Mouse (Mus musculus) layer of hippocampus, postnatal 25 days (tissue): ENCODE data around the gene Gm29427. TPM values are rescaled to one million over a fixed set of nuclear protein-coding genes. Genes with fewer than 3 reads are reported as not detected.
A peak's percentile ranks its signal among the peaks of the same experiment; 100 is the strongest.
"Not testable (repeated sequence)": the region's sequence is repeated elsewhere in the genome, so short reads cannot be mapped to it uniquely, and the experiment has no call there.

ENCODE experiments used
- DNase-seq, 2 experiments: peaks; one replicate each; pipeline ENCODE4 v3.0.0; 2022; ENCODE audit warnings: mixed read lengths in 2 of 2, low spot score in 1 of 2; ENCODE audit errors: extremely low spot score in 1 of 2
- total RNA-seq, 2 experiments: library from RNA; stranded (reverse); gene quantifications; 2 replicates each; pipeline ENCODE4 v1.2.3; 2021

The Gm29427 gene
- total RNA-seq, 2 experiments from 2014 or later, result 0.31 TPM; not detected in 1

DNA sequence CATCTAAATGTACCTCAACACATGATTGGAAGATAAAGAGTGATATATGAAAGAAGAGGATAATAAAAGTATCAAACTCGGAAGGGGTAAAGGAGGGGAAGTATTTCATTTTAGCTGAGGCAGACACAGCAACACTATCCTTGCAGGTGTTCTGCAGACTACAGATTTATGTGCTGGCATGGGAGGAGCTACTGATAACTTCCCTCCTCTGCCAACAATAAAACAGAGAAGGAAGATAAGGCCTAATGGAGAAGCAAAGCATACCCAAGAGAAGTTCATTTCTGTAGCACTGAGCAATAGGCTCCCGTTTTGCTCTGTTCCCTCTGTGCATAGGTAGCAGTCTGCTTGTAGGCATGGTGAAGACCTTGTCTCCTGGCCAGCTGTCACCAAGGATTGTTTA, 34.5 kb downstream of the Gm29427 start:
- no peak for DNase-seq

DNA sequence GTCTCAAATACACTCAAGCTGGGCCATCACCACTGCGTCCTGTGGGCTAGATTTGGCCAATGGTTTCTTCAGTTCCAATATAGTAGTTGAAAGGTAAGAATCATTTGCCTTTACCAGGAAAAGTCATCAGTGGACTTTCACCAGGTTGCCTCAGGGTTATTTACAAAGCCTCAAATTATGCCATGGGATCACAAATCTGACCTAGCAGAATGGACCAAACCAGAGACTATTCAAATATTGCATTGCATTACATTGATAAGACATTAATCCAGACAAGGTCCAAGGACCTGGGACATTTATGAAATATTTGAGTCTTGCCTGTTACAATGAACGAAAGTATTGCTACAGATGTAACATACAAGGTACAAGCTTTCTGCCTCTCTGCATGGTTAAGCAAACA, 37.0 kb downstream of the Gm29427 start:
- no peak for DNase-seq

DNA sequence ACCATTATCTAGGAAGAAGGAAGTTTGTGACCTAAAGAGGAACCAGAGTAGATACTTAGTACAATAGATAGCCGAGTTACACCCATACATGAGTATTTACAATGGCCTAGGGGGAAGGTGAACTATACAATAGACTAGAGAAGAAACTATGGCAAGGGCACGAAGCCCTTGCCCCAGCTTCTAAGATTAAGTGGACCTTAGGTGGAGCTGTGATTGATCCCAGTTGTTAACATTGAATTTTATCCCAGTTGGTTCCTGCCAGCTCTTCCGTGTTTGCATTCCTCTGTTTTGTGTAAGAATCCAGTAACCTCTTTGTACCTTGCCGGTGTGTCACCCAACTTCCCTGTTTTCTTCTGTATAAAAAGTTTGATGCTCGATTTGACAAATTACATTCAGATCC, 52.0 kb downstream of the Gm29427 start:
- DNase-seq, result not testable (repeated sequence)

DNA sequence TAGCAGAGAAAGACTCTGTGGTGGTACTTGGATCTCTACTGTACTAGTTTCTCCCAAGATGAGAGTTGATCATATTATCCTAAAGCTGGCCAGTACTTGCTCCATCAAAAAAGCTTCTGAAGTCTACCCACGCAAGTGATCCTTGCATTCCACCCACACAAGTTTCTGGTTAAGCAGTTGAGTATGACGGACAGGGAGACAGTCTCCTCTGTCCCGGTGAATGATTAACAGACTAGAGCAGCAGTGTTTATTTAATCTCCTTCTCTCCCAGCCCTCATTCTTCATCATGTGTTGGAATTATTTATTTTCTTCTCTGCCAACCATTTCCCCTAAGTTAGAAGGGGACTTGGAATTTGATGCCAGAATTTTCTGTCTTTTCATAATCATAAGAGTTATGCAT, 54.1 kb downstream of the Gm29427 start, which contains the start of gene C4bp:
TSS of gene C4bp (minus strand) at position 179 of the 400 bp plus-strand sequence.
- no peak for DNase-seq

DNA sequence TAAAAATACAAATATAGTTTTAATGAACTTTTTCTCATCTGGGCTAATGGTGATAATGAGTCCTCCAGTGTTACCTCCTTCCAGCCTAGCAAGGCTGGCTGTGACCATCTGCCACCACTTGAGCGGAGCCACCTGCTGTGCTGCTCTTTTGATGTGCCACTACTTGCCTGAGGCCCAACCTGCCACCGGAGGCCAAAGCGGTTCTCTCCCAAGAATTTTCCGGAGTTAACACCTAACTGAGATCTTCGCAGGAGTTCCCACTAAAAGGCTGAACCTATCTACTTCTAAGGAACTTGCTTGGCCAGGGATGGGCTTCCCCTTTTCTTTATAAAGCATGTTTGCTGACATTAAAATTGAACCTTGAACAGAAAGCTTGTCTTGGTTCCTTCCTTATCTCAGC, 56.0 kb downstream of the Gm29427 start:
- DNase-seq, result not testable (repeated sequence)

DNA sequence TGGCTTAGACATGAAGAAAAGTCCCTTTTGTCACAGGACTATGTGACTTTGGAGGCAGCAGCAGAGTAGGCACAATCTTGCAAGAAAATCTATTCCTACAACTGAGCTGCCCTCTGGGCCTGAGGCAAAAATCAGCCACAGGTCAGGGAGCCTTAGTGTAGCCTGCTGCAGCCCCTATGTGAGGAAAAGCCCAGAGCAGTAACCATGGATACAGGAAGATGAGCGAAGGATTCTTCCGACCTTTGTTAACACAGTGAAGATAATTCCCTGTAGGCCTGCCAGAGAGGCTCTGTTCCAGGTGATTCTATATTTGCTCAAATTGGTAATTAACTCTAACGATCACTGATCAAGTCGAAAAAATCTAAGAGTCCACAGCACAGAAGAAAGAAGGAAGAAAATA, 71.5 kb downstream of the Gm29427 start:
- no peak for DNase-seq

DNA sequence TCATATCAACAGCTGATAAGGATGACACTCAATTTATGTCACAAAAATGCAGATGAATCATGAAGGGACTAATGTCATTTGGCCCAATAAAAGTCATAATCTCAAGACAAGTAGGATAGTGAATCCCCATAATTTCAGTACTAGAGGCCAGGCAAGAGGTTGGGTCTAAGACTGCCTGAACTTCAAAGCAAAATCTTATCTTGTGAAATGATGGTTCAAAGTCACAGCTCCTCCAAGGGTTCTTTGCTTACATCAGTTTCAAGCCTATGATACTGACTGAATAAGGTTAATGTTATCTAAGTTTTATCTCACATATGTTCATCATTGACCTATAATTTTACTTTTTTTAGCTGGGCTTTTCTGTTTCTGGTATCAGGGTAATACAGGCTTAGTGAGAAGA, 74.6 kb downstream of the Gm29427 start:
- DNase-seq, result no peak

DNA sequence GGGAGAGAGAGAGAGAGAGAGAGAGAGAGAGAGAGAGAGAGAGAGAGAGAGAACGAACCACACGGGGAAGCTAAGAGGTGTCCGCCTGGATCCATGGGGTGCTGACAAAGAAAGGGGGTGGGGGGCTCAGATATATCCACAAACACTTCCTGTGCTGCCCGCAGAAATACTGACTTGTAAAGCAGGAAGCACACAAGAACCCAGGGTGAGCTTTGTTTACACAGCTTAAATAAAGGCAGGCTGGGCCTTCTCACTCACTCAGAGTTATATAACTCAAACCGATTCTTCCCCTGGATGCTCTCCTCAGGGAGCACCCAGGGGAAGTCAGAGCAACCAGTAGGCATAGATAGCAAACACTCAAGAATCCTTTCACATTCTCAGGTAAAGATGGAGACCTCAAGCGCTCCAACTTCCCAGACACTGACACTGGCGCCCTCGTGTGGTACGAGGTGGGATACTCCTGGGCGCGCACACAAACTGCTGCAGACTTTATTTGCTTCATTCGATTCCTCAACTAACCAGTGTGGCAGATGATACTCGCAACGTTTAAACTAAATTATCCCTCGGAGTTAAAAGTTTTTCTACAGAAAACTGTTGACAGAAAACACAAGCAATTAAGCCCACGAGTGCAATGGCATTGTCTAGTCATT, 81.7 kb downstream of the Gm29427 start:
- peak; percentile 43 to 77 for DNase-seq

DNA sequence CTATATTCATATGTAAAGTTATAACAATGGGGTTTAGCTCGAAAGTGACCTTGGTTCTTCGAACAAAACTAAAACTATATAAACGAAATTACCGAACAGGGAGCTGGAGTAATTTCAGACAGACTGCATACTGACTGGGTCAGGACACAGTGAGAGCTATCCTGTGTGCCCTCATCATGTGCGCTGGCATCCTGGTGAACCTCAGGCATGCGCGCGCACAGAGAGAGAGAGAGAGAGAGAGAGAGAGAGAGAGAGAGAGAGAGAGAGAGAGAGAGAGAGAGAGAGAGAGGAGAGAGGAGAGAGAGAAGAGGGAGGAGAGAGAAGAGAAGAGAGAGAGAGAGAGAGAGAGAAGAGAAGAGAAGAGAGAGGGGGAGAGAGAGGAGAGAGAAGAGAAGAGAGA, 82.3 kb downstream of the Gm29427 start:
- no peak for DNase-seq

DNA sequence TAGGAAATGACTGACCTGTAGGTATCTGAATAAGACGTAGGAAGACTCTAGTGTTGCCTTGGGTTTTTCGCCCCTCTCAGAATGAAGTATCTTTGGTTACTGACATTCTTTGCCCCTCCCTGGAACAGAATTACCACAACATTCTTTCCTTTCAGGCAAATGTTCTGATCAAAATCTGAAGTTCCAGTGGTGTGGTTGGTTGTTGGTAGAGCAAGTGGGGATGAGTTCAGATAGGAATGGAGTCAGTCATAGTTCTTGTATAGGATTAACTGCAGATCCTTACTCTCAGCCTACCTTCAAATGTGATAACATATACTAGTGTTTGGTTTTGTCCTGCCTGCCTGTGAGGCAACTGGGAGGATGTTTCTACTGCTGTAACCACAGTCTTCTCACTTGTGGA, 86.1 kb downstream of the Gm29427 start, which contains the start of gene Zp3r:
TSS of gene Zp3r (minus strand) at position 101 of the 400 bp plus-strand sequence.
- no peak for DNase-seq

Other genes with a start within 250 kb of the Gm29427 start
- not detected for gene Zp3r, start 86.2 kb downstream of the Gm29427 start, total RNA-seq
- 1 to 10 TPM in 1 of 2 experiments, under 1 TPM in 1; 0.89 to 1.1 TPM for gene C4bp, start 54.2 kb downstream of the Gm29427 start, total RNA-seq
- gene Yod1, start 1.5 kb upstream of the Gm29427 start, total RNA-seq, result 10 to 100 TPM; 15.3 to 17.6 TPM
- 10 to 100 TPM; 38.6 to 53.6 TPM for gene Pfkfb2, start 13.5 kb upstream of the Gm29427 start, total RNA-seq
- 1 to 10 TPM; 1.7 to 2.2 TPM for gene AA986860, start 16.2 kb upstream of the Gm29427 start, total RNA-seq
- not detected for gene Fcamr, start 85.1 kb upstream of the Gm29427 start, total RNA-seq
- gene Pigr, start 110.9 kb upstream of the Gm29427 start, total RNA-seq, result not detected
- gene Fcmr, start 149.9 kb upstream of the Gm29427 start, total RNA-seq, result under 1 TPM in 1 of 2 experiments, not detected in 1; 0.68 TPM
- gene Il24, start 171.7 kb upstream of the Gm29427 start, total RNA-seq, result not detected
- not detected for gene Il20, start 195.7 kb upstream of the Gm29427 start, total RNA-seq
- not detected for gene Il19, start 224.3 kb upstream of the Gm29427 start, total RNA-seq